Mouse (Mus musculus) liver, embryonic 14.5 days (tissue): Measurements from ENCODE around the gene Krtap17-1.

Experiments used
- CTCF ChIP-seq: IDR thresholded peaks from 2 replicates; pipeline ENCODE4 v1.5.1; 2016; ENCODE audit warnings: antibody characterized with exemption, low read depth, control low read depth
- EP300 ChIP-seq: IDR thresholded peaks from 2 replicates; pipeline ENCODE4 v1.6.1; 2016; ENCODE audit warnings: antibody characterized with exemption, low read depth

GRCm38 (mm10) chr11:100021438-100021837 is 27.6 kb upstream of the Krtap17-1 start:
- TF ChIP-seq CTCF (no peak), EP300 (no peak)
